Mouse (Mus musculus): ENCODE results near the gene Fgfbp3. TPM values are rescaled to one million over a fixed set of nuclear protein-coding genes. Genes with fewer than 3 reads are reported as not detected.
"Not testable (repeated sequence)": the region's sequence is repeated elsewhere in the genome, so short reads cannot be mapped to it uniquely, and the experiment has no call there.

Gene Fgfbp3
- polyA plus RNA-seq, 1 experiment from 2014 or later, result 11.2 TPM

- Histone ChIP-seq H3K4me1 (no peaks in the 10 kb centered on the region), H3K27me3 (no peaks in the 10 kb centered on the region), H3K4me3 (no peak overlapping the region), H3K9ac (no peak overlapping the region), H3K9me3 (no peaks in the 10 kb centered on the region), H3K4me2 (replicated peaks) (no peak overlapping the region), H3K36me3 (peaks cover 72% of the 10 kb centered on the region), H3K27ac (no peak overlapping the region)
- 81% methylated on average over 2 of the region's 2 CpGs for WGBS
- ATAC-seq (ENCODE audit: insufficient number of reproducible peaks, insufficient read depth, low FRiP score, low TSS enrichment), result no peak
Measured at GRCm38 (mm10) chr19:36874651-36875050, 44.8 kb downstream of the Fgfbp3 start.

GRCm38 (mm10) chr19:36868675-36869074 is 50.7 kb downstream of the Fgfbp3 start:
- H3K4me2 ChIP-seq (replicated peaks); ATAC-seq (ENCODE audit: insufficient number of reproducible peaks, insufficient read depth, low FRiP score, low TSS enrichment); H3K27ac ChIP-seq; H3K9me3 ChIP-seq; H3K27me3 ChIP-seq; H3K4me3 ChIP-seq; H3K9ac ChIP-seq; H3K4me1 ChIP-seq: not testable (repeated sequence)
- 80% methylated on average over 3 of the region's 3 CpGs for WGBS
- H3K36me3 ChIP-seq, result peaks cover 69% of the 10 kb centered on the region

Other genes starting within 250 kb of the Fgfbp3 start
- gene Ppp1r3c, start 183.0 kb downstream of the Fgfbp3 start, polyA plus RNA-seq (2016; fragmentation: Nextera tagmentation; extraction: Ambion mirVana), result 5.9 and 6.2 TPM in 2 replicates
- gene Tnks2, start 85.4 kb downstream of the Fgfbp3 start, polyA plus RNA-seq (2016; fragmentation: Nextera tagmentation; extraction: Ambion mirVana), result 81.8 and 82.8 TPM in 2 replicates
- 15.4 and 16.0 TPM in 2 replicates for gene Btaf1, start 6.5 kb upstream of the Fgfbp3 start, polyA plus RNA-seq (2016; fragmentation: Nextera tagmentation; extraction: Ambion mirVana)

Measured in embryonic facial prominence, embryonic 12.5 days (tissue).